Mouse (Mus musculus): ENCODE data around the gene Dab2ip.

The Dab2ip gene

DNA sequence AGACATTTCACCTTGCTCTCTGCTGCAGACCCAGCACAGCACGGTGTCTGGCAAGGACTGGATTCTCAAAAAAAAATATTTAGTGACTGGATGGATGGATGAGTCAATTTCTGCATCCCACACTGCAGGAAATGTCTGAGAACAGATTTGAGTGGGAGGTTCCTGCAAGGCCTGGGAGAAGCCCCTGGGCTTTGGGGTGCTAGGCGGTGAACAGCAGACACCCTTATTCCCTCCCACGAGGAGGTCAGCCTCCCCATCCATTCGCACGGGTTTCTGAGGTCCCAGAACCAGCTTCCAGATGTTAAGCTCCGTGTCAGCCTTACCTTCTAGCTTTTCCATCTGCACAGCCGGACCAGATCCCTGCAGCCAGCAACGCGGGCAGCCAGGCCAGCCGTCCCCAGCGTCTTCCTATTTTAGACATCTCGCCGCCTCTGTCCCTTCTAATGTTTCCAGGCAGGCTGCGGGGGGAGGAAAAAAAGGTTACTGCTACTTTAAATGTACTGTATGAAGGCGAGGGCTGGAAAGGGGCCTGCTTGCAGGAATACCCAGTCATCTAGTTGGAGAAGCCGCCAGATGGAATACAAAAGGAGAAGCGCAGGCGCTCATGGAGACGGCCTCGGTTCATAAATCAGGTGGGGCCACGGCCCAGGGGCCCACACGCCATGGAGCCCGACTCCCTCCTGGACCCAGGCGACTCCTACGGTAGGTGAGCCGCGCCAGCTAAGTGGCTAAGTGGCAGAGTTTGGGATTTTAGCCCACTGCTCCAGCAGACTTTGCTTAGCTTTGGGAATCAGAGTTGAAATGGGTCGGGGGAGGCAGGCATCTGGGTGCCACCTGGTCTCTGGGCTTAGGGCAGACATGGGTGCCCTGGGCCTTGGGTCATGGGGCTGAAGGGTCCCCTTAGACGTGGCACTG lies at the start of gene Dab2ip:
Gene Dab2ip (plus strand): TSS at position 356 of the 915 bp plus-strand sequence.
- DNase-seq: peak; percentile 56 to 60

DNA sequence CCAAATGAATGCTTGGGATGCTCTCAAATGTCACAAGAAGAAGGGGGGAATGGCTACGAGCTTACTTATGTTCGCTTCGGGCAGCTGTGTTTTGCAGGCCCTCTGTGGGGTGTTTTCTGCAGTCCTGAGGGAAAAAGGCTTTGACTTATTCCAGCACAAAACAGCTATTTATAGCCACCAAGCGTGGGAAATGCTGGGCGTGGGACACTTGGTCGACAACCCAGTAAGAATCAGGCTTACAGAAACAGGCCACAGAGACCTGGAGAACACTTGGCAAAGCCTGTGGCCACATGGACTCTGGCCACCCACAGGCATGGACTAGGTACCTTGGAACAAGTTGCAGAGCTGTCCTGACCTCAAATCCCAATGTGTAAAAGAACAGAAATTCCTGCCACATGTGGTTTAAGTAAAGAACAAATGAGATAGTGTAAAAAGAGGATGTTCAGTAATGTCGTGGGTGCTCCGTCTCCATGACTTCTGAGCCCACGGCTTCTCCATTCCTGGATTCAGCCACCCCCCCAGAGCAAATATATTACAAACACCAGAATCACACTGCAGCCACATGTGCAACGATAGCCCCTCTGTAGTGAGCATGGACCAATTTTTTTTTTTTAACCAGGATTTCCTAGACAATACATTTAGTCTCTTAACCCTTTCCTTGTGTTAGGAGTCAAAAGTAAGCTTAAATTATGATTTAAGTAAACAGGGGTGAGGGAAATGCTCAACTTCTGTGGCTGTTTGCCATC lies 49.3 kb upstream of the Dab2ip start:
- DNase-seq: peak; percentile 7 to 16

DNA sequence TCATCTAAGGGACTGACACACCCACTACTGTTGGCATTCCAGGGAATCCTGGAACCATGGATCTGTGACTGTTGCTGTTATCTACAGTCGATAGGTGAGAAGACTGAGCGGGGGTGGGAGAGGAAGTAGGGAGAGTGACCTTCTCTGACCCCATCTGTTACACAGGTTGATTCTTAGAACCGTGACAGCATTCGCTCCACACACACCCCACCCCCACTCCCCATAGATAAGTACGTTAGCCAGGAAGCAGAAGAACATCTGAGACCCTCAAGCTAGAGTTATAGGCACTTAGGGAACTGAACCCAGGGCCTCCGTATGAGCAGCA lies 48.8 kb upstream of the Dab2ip start:
- no peak for DNase-seq

DNA sequence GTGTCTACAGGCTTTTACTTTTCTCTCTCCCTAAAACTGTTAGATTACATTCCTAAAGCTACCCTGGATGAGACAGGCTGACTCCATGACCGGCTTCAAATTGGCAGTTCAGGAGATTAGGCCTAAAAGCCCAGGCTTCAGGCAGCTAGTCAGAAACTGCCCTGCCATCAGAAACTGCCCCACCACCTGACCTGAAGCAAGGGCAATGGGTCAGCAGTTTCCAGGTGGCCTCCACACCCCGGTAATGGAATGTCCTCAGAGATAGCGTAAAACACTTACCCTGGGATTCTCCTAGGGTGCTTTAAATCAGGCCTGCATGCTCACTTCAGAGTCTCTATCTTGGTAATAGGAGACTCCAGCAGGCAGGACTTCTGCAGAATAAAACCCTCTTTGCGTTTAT lies 48.2 kb upstream of the Dab2ip start:
- DNase-seq: no peak

DNA sequence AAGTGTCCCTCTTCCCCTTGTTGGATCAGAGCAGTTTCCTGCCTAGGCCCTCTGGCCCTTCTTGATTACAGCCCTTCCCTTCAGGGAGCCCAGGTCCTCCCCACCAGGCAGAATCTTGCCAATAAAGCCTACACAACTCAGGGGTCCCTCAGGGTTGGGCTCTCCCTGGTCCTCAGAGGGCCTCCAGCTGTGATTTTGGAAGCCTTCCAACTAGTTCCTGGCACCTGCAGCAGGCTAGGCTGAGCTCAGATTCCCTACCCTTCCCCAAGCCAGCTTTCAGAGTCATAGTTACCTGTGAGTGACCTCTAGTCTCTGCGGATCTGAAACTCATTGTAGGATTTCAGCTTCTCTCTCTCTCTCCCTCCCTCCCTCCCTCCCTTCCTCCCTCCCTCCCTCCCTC lies 47.1 kb upstream of the Dab2ip start:
- peak in 1 of 2 experiments; percentile 22 for DNase-seq

DNA sequence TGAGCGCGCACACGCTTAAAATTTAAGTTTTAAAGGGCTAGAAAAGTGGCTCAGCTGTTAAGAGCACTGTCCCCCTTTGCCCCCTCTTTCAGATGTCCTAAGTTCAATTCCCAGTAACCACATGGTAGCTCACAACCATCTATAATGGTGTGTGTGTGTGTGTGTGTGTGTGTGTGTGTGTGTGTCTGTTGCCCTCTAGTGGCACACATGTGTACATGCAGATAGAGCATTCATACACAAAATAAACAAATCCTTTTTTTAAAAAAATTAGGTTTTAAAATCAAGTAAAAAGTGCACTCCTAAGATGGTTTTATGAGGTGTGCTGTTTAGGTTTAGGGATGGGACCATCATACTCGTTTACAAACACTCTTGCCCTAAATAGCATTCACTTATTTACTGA lies 45.8 kb upstream of the Dab2ip start:
- no peak for DNase-seq

DNA sequence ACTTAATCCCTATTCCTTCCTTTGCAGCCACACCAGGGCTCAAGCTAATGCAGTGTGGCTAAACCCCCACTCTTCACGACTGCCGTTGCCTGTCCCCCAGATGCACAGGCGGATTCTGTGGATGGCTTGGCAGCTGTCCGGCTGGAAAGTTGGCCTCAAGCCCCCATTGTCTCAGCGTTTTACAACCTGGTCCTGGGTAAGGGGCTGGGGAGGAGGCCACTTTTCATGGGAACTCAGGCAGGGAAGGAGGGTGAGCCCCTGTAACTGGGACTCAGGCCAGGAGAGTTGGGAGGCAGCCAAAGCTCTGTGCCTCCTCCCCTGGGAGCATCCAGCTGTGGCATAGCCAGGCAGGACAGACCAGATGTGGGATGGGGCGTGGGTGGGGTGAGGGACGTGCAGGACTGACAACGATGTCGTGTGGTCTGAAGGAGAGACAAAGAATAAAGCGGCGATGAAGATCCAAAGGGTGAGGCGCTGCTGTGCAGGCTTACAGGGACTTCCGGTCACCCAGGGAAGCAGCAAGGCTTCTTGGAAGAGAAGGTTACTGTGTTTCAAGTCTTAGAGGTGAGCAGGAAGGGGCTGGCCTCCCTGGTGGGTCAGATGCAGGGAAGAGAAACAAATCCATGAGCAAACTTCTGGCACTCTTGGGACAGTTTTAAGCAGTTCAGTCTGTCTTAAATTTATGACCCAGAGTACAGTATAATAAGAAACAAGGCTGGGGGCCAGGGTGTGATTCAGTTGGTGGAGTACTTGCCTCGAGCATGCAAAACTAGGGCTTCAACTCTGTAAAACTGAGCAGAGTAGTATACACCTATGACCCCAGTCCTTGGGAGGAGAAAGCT lies 43.8 kb upstream of the Dab2ip start:
- peak; percentile 26 to 62 for DNase-seq

DNA sequence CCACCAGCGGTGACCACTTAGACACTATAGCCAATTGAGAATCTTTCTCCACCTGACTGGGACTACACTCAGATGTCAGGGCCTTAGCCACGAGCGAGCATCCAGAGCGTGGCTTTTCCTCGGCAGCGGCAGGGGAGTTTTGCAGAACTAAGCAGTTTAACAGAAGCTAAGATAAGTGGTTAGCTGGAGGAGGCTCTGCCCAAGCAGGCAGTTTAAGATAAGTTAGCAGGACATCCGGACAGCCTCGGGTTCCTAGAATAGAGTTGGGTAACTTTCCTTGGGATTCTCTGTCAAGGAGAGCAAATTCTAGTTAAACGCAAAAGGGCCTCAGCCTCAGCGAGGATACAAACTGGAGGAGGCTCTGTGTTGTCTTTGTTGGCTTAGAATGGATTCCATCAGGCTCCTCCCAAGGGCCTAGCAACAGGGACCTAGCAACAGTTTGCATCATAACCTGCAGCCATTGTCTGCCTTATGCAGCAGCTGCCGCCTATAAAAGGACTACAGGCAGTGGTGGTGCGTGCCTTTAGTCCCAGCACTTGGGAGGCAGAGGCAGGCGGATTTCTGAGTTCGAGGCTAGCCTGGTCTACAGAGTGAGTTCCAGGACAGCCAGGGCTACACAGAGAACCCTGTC lies 31.3 kb upstream of the Dab2ip start:
- no peak for DNase-seq

DNA sequence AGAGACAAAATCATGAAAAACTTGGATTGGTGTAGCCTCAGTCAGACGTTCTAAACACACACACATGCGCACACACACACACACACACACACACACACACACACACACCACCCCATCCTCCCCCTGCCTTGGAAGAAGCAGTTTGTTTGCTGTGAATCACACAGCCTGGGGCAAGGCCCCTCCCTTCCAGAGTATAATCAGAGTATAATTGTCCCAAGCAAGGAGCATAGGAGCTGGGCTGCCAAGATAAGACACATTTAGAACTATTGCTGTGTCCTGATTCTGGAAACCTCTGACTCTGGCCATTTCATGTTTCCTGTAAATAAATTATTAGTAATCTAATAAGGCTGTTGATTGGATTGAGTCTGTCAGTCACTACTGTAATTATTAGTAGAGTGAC lies 29.0 kb upstream of the Dab2ip start:
- DNase-seq: no peak

DNA sequence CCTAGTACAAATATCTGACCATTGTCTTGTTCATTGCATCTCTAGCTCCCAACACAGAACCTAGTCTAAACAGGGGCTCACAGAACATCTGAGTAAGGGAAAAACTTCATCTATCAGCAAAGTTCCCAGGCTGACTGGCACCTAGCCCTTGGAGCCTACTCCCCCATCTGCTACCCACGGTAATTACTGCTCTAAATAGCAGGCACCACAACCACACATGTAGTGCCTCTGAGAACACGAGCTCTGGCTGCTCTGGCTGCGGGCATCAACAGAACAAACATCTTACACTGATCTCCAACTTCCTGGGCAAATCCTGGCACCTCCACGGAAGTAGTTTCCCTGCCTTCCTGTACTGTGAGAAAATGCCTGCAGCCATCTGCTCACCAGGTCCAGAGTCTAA lies 28.2 kb upstream of the Dab2ip start:
- no peak for DNase-seq

DNA sequence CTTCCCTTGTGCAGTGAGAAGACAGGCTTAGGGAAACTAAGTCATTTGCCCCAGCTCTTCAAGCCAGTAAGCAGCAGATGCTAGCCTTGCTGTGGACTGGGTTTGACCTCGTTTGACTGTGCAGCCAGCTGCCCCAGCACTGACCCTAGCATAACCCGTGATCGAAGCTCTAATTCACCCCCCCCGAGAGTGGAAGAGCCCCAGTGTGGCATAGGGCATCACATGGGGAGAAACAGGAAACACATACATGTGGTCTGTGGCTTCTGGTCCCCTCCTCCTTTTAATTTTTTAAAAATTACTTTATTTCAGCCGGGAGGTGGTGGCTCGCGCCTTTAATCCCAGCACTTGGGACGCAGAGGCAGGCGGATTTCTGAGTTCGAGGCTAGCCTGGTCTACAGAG lies 27.3 kb upstream of the Dab2ip start:
- no peak for DNase-seq

DNA sequence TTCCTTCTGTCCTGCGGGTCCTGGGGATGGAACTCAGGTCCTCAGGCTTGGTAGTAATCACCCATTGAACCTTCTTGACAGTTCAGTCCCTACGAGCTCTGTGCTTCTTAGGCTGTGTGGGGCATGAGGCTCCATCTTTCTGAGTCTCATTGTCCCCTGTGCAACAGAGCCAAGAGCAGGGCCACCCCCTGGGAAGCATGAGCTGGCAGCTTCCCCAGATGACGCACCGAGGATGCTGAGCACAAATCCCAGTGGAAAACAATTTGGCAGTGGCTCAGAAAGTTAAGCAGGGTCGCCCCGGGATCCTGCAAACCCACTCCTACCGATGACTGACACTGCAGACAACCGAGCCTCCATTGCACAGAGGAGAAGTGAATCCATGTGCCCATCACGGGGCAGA lies 24.4 kb upstream of the Dab2ip start:
- DNase-seq: peak in 1 of 2 experiments; percentile 26

DNA sequence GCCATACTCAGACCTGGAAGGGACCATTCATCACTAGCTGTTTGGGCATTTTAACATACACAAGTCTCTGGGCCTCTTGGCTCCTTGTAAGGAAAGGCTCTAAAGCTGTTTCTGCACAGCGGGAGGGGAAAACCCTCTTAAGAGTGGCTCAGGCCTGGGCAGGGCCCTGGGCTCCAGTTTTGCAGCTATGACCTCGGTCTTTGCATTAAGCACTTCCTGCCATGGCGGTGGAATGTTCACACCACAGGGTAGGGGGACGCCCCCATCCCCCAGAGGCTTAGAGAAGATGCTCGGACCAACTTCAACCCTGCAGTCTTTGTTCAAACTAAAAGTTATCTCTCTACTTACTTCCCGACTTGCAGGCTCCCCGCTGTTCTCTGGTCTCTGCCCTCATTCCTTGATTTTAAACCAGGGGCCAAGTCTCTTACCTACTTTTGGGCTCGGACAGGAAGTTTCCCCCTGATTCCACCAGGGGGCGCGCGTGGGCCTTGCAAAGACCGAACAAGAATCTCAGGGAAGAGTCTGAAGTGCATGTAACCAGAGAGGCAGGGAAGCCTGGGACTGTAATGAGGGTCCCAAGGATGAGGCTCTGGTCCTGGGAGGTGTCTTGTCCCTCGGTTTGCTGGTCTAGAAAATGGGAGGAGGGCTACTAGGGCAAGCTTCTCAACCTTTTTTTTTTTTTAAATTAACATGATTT lies 18.6 kb upstream of the Dab2ip start:
- peak; percentile 92 for DNase-seq

DNA sequence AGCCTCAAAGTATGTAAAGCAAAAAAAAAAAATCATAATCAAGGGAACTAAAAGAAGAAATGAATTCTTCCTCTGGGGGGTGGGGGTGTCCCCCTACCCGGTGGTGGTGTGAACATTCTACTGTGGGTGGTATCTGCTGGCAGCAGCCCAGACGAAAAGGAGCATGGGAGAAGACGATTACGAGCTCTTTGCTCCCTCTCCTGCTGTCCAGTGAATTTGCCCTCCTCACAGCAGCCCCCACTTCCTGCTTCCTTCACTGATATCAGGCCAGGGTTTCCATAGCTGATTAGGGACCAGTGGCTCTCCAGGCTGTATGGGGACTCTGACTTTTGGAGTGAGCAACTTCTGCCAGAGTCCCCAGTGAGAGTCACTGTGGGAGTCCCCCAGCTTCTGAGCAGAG lies 17.3 kb upstream of the Dab2ip start:
- DNase-seq: no peak

DNA sequence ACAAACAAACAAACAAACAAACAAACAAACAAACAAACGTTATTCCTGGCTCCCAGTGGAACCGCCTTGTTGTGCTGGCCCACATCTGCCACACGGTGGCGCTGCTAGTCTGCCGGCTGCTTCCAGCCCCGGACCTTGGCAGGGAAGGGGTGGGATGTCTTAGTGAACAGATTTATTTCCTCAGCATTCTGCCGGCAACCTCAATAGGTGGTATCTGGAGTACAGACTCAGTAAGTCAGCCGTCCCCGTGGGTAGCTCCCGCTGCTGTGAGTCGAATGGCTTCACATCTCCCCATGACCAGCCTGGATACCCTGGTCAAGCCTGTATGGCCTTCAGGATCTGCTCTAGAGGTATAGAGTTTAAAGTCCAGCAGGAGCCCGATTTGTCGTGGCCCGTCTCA lies 13.3 kb upstream of the Dab2ip start:
- DNase-seq: peak; percentile 89 to 90

DNA sequence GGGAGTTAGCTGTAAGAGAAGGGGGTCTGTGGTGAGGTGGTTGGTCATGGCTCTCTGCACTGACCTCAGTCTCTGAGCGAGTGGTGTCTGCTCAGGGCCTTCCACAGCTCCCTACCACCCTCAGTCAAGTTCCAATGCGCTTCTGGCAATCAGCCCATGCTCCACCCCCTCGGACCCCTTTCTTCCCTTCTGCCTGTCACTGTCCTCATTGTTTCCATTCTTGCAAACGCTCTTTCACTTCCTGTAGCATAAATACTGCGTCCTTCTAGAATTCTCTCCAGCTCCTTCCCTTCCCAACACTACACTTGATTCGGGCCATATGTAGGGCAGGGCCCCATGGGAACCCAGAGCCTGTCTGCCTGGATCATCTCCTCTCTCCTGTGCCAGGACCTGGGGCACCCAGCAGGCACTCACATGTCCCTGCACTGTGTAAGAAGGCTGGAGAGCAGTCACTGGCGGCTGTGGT lies 12.9 kb upstream of the Dab2ip start:
- DNase-seq: peak; percentile 85 to 88

DNA sequence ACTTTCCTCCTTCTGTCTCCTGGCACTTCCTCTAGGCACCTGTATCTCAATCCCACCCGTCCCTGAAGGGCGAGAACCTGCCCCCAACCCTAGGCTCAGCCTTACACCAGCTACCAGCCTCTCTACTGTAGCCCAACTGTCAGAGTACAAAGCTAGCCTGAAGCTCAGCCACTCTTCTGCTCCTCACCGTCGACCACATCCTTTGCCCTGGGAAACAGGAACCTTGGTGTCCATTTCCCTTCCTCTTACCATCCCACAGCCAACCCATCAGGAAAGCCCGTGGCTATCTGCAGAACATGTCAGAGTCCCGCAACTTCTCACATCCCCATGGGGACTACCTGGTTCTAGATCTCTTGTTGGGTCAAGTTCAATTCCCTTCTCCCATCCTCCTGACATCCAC lies 11.6 kb upstream of the Dab2ip start:
- no peak for DNase-seq

DNA sequence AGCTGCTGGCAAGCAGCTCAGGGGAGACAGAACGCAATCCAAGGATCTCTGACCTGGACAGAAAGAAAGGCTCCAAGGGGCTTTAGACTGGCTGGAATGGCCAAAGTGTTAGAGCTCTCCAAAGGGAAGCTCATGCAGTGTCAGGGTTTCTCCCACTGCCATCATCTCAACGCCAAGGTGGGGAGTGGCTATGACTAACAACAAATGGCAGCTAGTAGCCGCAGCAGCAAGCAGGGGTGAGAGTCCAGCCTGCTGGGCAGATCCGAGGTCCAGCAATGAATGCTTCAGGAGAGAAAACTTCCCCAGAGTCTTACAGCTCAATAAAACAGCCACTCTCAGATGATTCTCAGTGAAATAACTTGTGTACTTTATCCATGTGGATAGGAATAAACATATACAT lies 8.9 kb upstream of the Dab2ip start:
- DNase-seq: no peak

DNA sequence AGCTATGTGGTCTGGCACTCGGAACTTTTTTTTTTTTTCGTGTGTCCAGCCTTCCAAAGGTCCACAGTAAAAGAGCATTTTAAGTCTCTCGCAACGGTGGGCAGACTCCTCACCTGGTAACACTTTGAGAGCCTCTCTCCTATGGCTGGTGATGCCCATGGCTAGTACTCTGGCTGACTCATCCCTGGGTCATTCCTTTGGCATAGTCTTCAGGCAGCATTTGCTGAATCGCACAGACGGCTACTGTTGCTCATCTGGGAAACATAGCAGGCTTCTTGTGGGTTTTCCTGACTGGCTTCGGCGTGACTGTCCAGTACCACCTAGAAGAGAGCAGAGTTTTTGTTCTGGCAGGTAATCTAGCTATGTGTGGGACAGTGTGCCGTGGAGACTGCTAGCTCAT lies 8.0 kb upstream of the Dab2ip start:
- no peak for DNase-seq

DNA sequence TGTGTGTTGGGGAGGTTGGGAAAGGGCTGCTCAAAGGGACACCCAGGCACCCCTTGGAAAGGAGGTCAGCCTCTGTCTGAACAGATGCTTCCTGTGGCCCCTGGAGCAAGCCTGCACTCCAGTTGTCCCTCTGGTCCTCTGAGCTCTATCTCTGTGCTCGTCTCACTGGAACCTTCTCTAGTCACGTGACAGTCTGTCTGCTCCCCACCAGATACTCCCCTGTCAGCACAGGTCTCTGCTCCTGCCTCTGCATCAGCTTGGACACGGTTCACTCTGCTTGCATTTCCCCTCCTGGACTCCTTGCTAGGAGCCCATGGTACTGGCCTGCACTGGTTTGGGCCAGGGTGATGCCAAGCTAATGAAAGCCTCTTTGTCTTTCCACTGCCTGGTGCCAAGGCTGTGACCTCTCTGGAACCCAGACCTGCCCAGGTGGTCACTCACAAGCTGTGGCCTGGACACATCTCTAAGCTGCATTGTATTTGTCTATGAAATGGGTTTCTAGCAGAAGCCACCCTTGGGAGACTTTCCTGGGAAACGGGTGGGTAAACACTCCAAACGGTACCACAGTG lies 1.1 kb upstream of the Dab2ip start:
- no peak for DNase-seq

DNA sequence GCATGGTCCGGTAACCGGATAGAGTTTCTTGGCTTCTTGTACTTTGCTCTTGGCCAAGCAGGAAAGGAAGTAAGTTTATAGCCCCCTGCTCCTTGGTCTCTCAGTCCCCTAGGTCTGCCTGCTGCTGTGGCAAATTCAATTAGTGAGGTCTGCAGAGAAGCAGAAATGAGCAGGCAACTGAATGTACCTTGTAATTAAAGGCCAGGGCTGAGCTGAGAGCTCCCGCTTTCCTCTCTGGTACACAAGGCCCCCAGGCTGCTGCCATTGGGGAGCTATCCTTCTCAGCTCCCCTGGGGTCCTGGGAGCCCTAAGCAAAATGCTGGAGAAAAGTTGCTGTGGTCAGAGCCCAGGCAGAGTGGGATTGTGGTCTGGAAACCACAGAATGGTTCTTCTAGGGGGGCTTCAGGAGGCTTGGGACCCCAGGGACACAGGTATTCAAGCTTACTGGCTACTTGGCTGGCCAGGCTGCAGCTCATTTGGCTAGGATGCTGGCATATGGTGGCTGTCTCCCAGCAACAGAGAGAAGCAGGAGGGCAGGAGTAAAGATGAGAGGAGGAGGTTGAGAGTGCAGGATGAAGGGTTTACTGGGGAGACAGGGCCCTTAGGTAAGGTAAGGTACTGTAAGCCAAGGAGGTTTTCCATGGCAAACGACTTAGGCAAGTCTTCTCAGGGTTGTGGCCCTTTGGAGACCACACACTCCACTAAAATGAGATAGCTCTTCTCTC lies 922 bp downstream of the Dab2ip start:
- DNase-seq: peak; percentile 52 to 69

All from cerebellum, postnatal 14 days (tissue).